Mouse (Mus musculus) bone marrow, adult 2 months (tissue): Measurements from ENCODE around the gene Myh1.

Source experiments
- CTCF ChIP-seq: fragments of 200-500 bp; IDR thresholded peaks from 2 replicates; pipeline ENCODE4 v1.5.1; 2011; ENCODE audit warnings: low read length, control low read depth; ENCODE audit not compliant: control insufficient read depth, insufficient read depth
- POLR2A ChIP-seq: fragments of 200-500 bp; IDR thresholded peaks from 2 replicates; pipeline ENCODE4 v1.6.1; 2011; ENCODE audit warnings: low read depth, mild to moderate bottlenecking, control low read depth, low read length, borderline replicate concordance; ENCODE audit not compliant: control insufficient read depth

DNA sequence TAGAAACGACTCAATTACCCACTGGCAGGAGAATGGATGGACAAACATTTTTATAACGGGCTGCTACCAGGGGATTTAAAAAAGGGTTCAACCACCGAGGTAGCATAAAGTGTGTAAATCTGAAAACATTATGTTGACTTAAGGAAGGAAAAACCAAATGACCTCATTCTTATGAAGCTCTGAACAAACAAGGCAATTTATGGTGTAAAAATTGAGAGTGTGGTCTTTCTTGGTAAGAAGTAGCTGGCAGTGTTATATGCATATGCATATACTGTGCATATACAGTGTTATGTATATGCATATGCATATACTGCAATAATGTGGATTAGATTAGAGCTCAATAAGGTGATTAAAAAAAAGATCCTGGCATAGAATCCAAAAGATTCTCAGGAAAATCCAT is 48.7 kb upstream of the Myh1 start:
- TF ChIP-seq POLR2A (no peak), CTCF (no peak)
